Comparison of ENCODE assay signal across 8 mouse cellular contexts in genomic region chr6:97615901-97616461, GRCm38 (mm10). TPM values are rescaled to one million over a fixed set of nuclear protein-coding genes. Genes with fewer than 3 reads are reported as not detected.
DNase-seq lines count a peak whose midpoint lies in the region; ATAC-seq and TF ChIP-seq lines count a peak whose summit lies in the region.

No protein-coding gene starts in this region.

- no peak for DNase-seq in cerebellum, adult 2 months
- DNase-seq in cerebellum, postnatal 25 days: no peak
- peak; percentile 52 for DNase-seq in embryonic facial prominence, embryonic 10.5 days (ENCODE audit: low spot score)
- DNase-seq in large intestine, adult 2 months (ENCODE audit: low read depth, low spot score): peak; percentile 2
- peak; percentile 53 for DNase-seq in neural tube, embryonic 10.5 days (ENCODE audit: extremely low spot score, low spot score)
- DNase-seq in right cerebral cortex, adult 18-20 months: no peak

- no peak for TF ChIP-seq POLR2A in cerebellum, adult 2 months (IDR thresholded peaks at IDR 0.05; ENCODE audit: borderline replicate concordance, insufficient read depth, low read length)

- H3K9ac ChIP-seq in heart, embryonic 14.5 days (ENCODE audit: low read length): peak overlapping the region; percentile 57

- no peaks in the 10 kb centered on the region; the same call in 1 of the 2 replicates for H3K36me3 ChIP-seq in embryonic facial prominence, embryonic 10.5 days (replicated peaks)
- H3K36me3 ChIP-seq in heart, embryonic 14.5 days (ENCODE audit: control insufficient read depth, insufficient read depth, low read length): no peaks in the 10 kb centered on the region

- H3K4me3 ChIP-seq in cerebellum, adult 2 months (replicated peaks; ENCODE audit: insufficient read depth, low read depth, low read length): peak overlapping the region; percentile 57
- peak overlapping the region; percentile 89 for H3K4me3 ChIP-seq in embryonic facial prominence, embryonic 10.5 days
- H3K4me3 ChIP-seq in heart, embryonic 14.5 days (ENCODE audit: control insufficient read depth in 1 of 2, insufficient read depth in 1 of 2, low read depth in 1 of 2, low read length in 2 of 2): peak overlapping the region; percentile 55 to 66

- no peak for TF ChIP-seq CTCF in cerebellum, adult 2 months (IDR thresholded peaks at IDR 0.05; ENCODE audit: borderline replicate concordance, insufficient read depth, low read depth, low read length)

- no peaks in the 10 kb centered on the region for H3K4me1 ChIP-seq in cerebellum, adult 2 months (ENCODE audit: control insufficient read depth, insufficient read depth, low read length)
- H3K4me1 ChIP-seq in embryonic facial prominence, embryonic 10.5 days: peaks cover 42% of the 10 kb centered on the region
- H3K4me1 ChIP-seq in heart, embryonic 14.5 days (ENCODE audit: control insufficient read depth in 2 of 2, insufficient read depth in 2 of 2, low read length in 2 of 2): peaks cover 4 to 6% of the 10 kb centered on the region in 2 experiments; a peak in 2 of 4 replicates

- H3K27me3 ChIP-seq in cerebellum, adult 2 months (ENCODE audit: control insufficient read depth, insufficient read depth, low read length): no peaks in the 10 kb centered on the region
- peaks cover 31% of the 10 kb centered on the region for H3K27me3 ChIP-seq in embryonic facial prominence, embryonic 10.5 days (replicated peaks; ENCODE audit: low read depth, poor library complexity, severe bottlenecking)
- 0 out of 2 replicates have a peak, but pooled peaks cover 8% of the 10 kb centered on the region for H3K27me3 ChIP-seq in heart, embryonic 14.5 days (ENCODE audit: control insufficient read depth, insufficient read depth, low read length)

- H3K27ac ChIP-seq in cerebellum, adult 2 months (ENCODE audit: insufficient read depth, low read length): no peak overlapping the region
- H3K27ac ChIP-seq in embryonic facial prominence, embryonic 10.5 days (replicated peaks): peak overlapping the region; percentile 88
- H3K27ac ChIP-seq in heart, embryonic 14.5 days (replicated peaks in 1 of 2; ENCODE audit: control insufficient read depth in 1 of 2, insufficient read depth in 1 of 2, low read depth in 2 of 2, low read length in 2 of 2): peak overlapping the region; percentile 1 to 42; a peak in 1 of 4 replicates

- H3K4me2 ChIP-seq in heart, embryonic 14.5 days (ENCODE audit: low read length): peak overlapping the region; percentile 97

- 9% methylated on average over 16 of the region's 16 CpGs for WGBS in cerebellum, adult 2 months
- 7% methylated on average over 16 of the region's 16 CpGs for WGBS in embryonic facial prominence, embryonic 10.5 days
- 3% methylated on average over 16 of the region's 16 CpGs for WGBS in heart, embryonic 14.5 days
- 6% methylated on average over 16 of the region's 16 CpGs for WGBS in large intestine, adult 2 months

- ATAC-seq in heart, embryonic 14.5 days (ENCODE audit: insufficient number of reproducible peaks, insufficient read depth, low FRiP score, low read depth): no peak
- ATAC-seq in megakaryocyte progenitor cell, adult 5-6 weeks (replicated peaks; ENCODE audit: poor library complexity): no peak

- no peaks in the 10 kb centered on the region for H3K9me3 ChIP-seq in embryonic facial prominence, embryonic 10.5 days
- no peaks in the 10 kb centered on the region for H3K9me3 ChIP-seq in heart, embryonic 14.5 days (ENCODE audit: control insufficient read depth, low read length)

RNA-seq across cellular contexts. Expression of gene Frmd4b, which starts 1.4 kb away (rescaled TPM):
- polyA plus RNA-seq in cerebellum, adult 2 months (2012; rRNA removed): 11.9 and 15.6 TPM in 2 replicates
- polyA plus RNA-seq in embryonic facial prominence, embryonic 10.5 days (2016; fragmentation: Nextera tagmentation; extraction: Ambion mirVana): 16.9 and 19.2 TPM in 2 replicates
- 16.6 and 17.6 TPM in 2 replicates for polyA plus RNA-seq in heart, embryonic 14.5 days (2014; fragmentation: Nextera tagmentation; extraction: Ambion mirVana)
- polyA plus RNA-seq in large intestine, adult 2 months (2012; rRNA removed): 8.3 and 13.6 TPM in 2 replicates
- total RNA-seq in megakaryocyte progenitor cell, adult 5-6 weeks (2015): 5.0 and 5.6 TPM in 2 replicates
- 7.8 and 9.6 TPM in 2 replicates for total RNA-seq in megakaryocyte progenitor cell, adult 5-6 weeks (2017)

Comparison
In these comparisons a context has a peak if more than half of its experiments do, and no peak if none do; other contexts are left out.
1. DNase-seq: peak in embryonic facial prominence, embryonic 10.5 days (single experiment), large intestine, adult 2 months (single experiment) and neural tube, embryonic 10.5 days (single experiment); none in cerebellum, adult 2 months (0 of 2), cerebellum, postnatal 25 days (0 of 2) and right cerebral cortex, adult 18-20 months (single experiment).
2. Peak in every context shown above with its lines, with median percentiles within 50 percentile points of each other: H3K4me3 ChIP-seq.